Mouse (Mus musculus) testis, adult 2 months (tissue): ENCODE data around the gene Stk17b.
"Not testable (repeated sequence)": the region's sequence is repeated elsewhere in the genome, so short reads cannot be mapped to it uniquely, and the experiment has no call there.

ENCODE experiments used
- CTCF ChIP-seq: fragments of 200-500 bp; IDR thresholded peaks from 2 replicates; pipeline ENCODE4 v1.5.1; 2012; ENCODE audit warnings: low read depth, mild to moderate bottlenecking, inconsistent platforms, low read length, moderate library complexity; ENCODE audit not compliant: control insufficient read depth, insufficient read depth, insufficient replicate concordance
- POLR2A ChIP-seq: fragments of 200-500 bp; IDR thresholded peaks from 2 replicates; pipeline ENCODE4 v1.6.1; 2012; ENCODE audit warnings: low read depth, mild to moderate bottlenecking, inconsistent platforms, low read length, moderate library complexity; ENCODE audit not compliant: control insufficient read depth

- TF ChIP-seq POLR2A, CTCF: not testable (repeated sequence)
Measured at GRCm38 (mm10) chr1:53750697-53751096, 34.3 kb downstream of the Stk17b start.
